Mouse (Mus musculus): Measurements from ENCODE around the gene Slc2a1. TPM values are rescaled to one million over a fixed set of nuclear protein-coding genes. Genes with fewer than 3 reads are reported as not detected.
A peak's percentile ranks its signal among the peaks of the same experiment; 100 is the strongest.

Slc2a1 gene
- polyA plus RNA-seq, 1 experiment from 2014 or later = 96.7 TPM

DNA sequence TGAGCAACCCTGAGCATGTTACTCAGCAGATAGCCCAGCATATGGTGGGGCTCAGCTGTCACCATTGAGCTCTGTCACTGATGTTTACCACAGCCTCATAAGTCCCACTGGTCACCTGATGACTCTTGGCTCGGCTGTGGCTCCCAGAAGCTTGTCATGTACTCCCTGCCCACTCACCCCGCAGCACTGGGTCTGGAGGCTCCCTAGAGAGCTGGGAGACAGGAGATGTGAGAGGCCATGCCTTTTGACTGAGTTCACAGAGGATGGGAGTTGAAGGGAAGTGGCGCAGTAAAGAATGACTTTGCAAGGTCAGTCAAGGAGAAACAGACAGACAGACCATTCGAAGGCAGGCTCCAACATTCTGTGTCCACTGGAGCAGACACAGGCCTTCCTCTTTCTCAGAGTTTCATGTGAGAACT, 10.2 kb downstream of the Slc2a1 start:
- DNase-seq (ENCODE audit: low spot score) (no peak), ATAC-seq (no peak)
- H3K4me3 ChIP-seq (ENCODE audit: low read depth, low read length) = no peak overlapping the region
- no peak overlapping the region for H3K9ac ChIP-seq (ENCODE audit: low read length)
- peaks cover 26% of the 10 kb centered on the region for H3K36me3 ChIP-seq (ENCODE audit: control insufficient read depth, insufficient read depth, low read length)
- WGBS = 66% methylated on average over 4 of the region's 4 CpGs
- H3K4me2 ChIP-seq (ENCODE audit: low read length) = no peak overlapping the region
- no peak overlapping the region for H3K27ac ChIP-seq (ENCODE audit: low read depth, low read length)
- no peaks in the 10 kb centered on the region for H3K27me3 ChIP-seq (replicated peaks; ENCODE audit: control insufficient read depth, insufficient read depth, low read length)
- no peaks in the 10 kb centered on the region for H3K4me1 ChIP-seq (ENCODE audit: control insufficient read depth, insufficient read depth, low read length)
- H3K9me3 ChIP-seq (replicated peaks; ENCODE audit: control insufficient read depth, low read length) = no peaks in the 10 kb centered on the region

DNA sequence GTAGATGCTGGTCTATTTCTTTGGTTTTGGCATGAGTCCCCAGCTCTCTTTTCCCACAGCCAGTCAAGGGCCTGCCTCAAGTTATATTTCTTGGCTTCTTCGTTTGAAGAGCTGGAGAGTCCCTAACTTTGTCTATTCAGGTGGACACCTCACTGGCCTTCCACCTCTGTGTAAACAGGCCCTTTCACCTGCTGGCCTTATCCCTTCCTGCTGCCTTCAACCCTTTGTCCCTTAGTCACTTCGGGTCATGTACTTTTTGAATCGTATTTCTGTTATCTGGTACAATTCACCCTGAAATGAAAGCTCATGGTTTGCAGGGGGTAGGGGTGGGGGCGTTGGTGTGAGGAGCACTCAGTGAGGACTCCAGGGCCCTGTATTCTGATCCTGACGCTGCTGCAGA, 10.8 kb downstream of the Slc2a1 start:
- DNase-seq (ENCODE audit: low spot score) = no peak

DNA sequence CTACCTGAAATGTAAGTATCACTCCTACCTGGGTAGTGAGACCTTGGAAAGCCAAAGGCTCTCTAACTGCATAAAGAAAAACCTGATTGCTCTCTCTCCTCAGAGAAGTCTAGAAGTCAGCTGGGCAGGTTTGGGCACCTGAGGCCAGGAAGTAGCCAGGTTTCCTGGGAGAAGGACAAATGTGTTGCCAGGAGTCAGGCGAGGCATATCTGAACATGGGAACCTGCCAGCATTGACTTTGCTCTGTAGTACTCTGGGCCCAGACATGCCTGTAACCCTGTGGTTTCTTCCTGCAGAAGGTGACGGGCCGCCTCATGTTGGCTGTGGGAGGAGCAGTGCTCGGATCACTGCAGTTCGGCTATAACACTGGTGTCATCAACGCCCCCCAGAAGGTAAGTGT, 11.6 kb downstream of the Slc2a1 start:
- Histone ChIP-seq H3K4me3 (ENCODE audit: low read depth, low read length) (no peak overlapping the region), H3K4me2 (ENCODE audit: low read length) (no peak overlapping the region), H3K9ac (ENCODE audit: low read length) (no peak overlapping the region), H3K9me3 (replicated peaks; ENCODE audit: control insufficient read depth, low read length) (no peaks in the 10 kb centered on the region), H3K27ac (ENCODE audit: low read depth, low read length) (no peak overlapping the region), H3K4me1 (ENCODE audit: control insufficient read depth, insufficient read depth, low read length) (no peaks in the 10 kb centered on the region), H3K27me3 (replicated peaks; ENCODE audit: control insufficient read depth, insufficient read depth, low read length) (no peaks in the 10 kb centered on the region), H3K36me3 (ENCODE audit: control insufficient read depth, insufficient read depth, low read length) (peaks cover 26% of the 10 kb centered on the region)
- no peak for DNase-seq (ENCODE audit: low spot score)
- no peak for ATAC-seq
- WGBS = 83% methylated on average over 6 of the region's 6 CpGs

More for the DNA sequence above, 10.8 kb downstream of the Slc2a1 start:
- Histone ChIP-seq H3K9me3 (replicated peaks; ENCODE audit: control insufficient read depth, low read length) (no peaks in the 10 kb centered on the region), H3K9ac (ENCODE audit: low read length) (no peak overlapping the region), H3K27ac (ENCODE audit: low read depth, low read length) (no peak overlapping the region), H3K27me3 (replicated peaks; ENCODE audit: control insufficient read depth, insufficient read depth, low read length) (no peaks in the 10 kb centered on the region), H3K36me3 (ENCODE audit: control insufficient read depth, insufficient read depth, low read length) (peaks cover 26% of the 10 kb centered on the region), H3K4me1 (ENCODE audit: control insufficient read depth, insufficient read depth, low read length) (no peaks in the 10 kb centered on the region), H3K4me2 (ENCODE audit: low read length) (no peak overlapping the region), H3K4me3 (ENCODE audit: low read depth, low read length) (no peak overlapping the region)
- WGBS = 80% methylated on average over 5 of the region's 5 CpGs
- no peak for ATAC-seq

DNA sequence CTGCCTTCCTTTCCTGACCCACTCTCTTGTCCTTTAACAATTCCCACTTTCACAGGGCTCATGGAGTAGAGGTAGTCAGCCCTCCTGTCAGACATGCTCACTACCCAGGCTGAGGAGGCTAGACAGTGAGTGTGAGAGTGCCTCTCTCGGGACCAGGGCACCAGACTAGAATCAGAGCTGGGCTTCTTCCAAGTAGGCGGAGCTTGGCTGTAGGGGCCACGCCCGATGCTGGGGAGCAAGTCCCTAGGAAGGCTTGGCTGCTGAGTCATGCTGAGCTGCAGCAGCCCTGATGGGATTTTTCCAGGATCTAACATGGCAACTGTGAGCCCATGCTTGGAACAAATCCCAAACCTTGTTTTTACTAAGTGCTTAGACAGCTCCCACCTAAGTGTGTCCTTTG, 12.7 kb downstream of the Slc2a1 start:
- H3K4me2 ChIP-seq (ENCODE audit: low read length) = no peak overlapping the region
- H3K9ac ChIP-seq (ENCODE audit: low read length) = no peak overlapping the region
- H3K4me1 ChIP-seq (ENCODE audit: control insufficient read depth, insufficient read depth, low read length) = no peaks in the 10 kb centered on the region
- 39% methylated on average over 4 of the region's 4 CpGs for WGBS
- H3K4me3 ChIP-seq (ENCODE audit: low read depth, low read length) = no peak overlapping the region
- H3K27me3 ChIP-seq (replicated peaks; ENCODE audit: control insufficient read depth, insufficient read depth, low read length) = no peaks in the 10 kb centered on the region
- DNase-seq (ENCODE audit: low spot score) = peak; percentile 46
- H3K27ac ChIP-seq (ENCODE audit: low read depth, low read length) = no peak overlapping the region
- no peak for ATAC-seq
- H3K9me3 ChIP-seq (replicated peaks; ENCODE audit: control insufficient read depth, low read length) = no peaks in the 10 kb centered on the region
- H3K36me3 ChIP-seq (ENCODE audit: control insufficient read depth, insufficient read depth, low read length) = peaks cover 29% of the 10 kb centered on the region

DNA sequence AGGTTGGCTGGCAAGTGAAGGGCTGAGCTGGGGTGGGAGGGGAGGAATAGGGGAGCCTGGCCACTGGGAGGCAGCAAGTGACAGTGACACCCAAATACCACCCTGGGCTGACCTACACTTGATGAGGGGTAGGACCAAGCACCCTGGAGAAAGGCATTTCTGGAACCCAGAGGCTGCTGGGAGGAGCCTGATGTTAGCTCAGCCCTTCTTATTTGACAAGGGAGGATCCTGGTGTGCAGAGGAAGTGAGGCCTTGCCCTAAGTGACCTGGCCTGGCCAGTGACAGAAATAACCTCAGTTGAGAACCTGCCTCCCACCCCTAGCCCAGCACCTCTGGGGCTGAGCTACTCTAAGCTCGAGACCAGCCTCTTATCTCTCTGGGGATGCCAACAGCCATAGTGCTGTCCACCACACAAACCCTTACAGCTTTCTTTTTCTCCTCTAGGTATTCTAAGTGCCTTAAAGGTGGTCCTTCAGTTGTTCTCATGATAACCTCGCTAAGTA, 16.3 kb downstream of the Slc2a1 start:
- H3K36me3 ChIP-seq (ENCODE audit: control insufficient read depth, insufficient read depth, low read length) = peaks cover 37% of the 10 kb centered on the region
- WGBS = 82% methylated on average over 2 of the region's 2 CpGs

DNA sequence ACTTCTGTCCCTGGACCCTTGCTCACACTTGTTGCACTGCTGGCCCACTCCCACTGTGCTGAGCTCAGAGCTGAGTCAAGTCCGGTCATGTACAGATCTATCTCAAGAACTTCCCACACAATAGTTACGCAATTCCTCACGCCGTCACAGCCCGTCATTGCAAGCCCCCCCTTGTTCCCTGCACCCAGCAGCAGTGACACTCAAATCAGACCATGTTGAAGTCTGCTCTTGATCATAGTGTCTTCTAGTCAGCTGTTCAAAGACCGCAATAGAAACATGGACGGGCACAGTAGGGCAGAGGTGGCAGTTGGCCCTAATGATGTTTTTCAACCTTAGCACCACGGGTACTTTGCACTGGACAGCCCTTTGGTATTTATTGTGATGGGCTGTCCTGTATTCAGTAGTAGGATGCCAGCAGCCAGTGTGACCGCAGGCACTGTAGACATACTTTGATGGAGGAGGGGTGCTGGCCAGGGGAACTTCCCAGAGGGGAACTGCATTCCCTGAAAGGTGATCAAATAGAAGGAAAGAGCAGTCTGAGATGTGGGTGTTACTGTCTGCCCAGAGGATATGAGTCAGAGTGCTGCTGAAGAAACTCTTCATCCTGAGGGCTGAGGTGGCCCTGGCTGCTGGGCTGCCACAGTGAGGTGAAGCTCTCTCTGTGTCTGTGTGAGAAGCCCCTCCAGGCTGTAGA, 17.2 kb downstream of the Slc2a1 start:
- ATAC-seq = no peak
- Histone ChIP-seq H3K9me3 (replicated peaks; ENCODE audit: control insufficient read depth, low read length) (no peaks in the 10 kb centered on the region), H3K4me3 (ENCODE audit: low read depth, low read length) (no peak overlapping the region), H3K4me2 (ENCODE audit: low read length) (no peak overlapping the region), H3K9ac (ENCODE audit: low read length) (no peak overlapping the region), H3K4me1 (ENCODE audit: control insufficient read depth, insufficient read depth, low read length) (no peaks in the 10 kb centered on the region), H3K36me3 (ENCODE audit: control insufficient read depth, insufficient read depth, low read length) (peaks cover 33% of the 10 kb centered on the region), H3K27me3 (replicated peaks; ENCODE audit: control insufficient read depth, insufficient read depth, low read length) (no peaks in the 10 kb centered on the region), H3K27ac (ENCODE audit: low read depth, low read length) (no peak overlapping the region)
- DNase-seq (ENCODE audit: low spot score) = no peak
- 84% methylated on average over 9 of the region's 9 CpGs for WGBS

More for the DNA sequence above, 16.3 kb downstream of the Slc2a1 start:
- no peaks in the 10 kb centered on the region for H3K27me3 ChIP-seq (replicated peaks; ENCODE audit: control insufficient read depth, insufficient read depth, low read length)
- no peaks in the 10 kb centered on the region for H3K9me3 ChIP-seq (replicated peaks; ENCODE audit: control insufficient read depth, low read length)
- DNase-seq (ENCODE audit: low spot score) (no peak), ATAC-seq (no peak)
- H3K4me3 ChIP-seq (ENCODE audit: low read depth, low read length) = no peak overlapping the region
- no peak overlapping the region for H3K27ac ChIP-seq (ENCODE audit: low read depth, low read length)
- H3K4me1 ChIP-seq (ENCODE audit: control insufficient read depth, insufficient read depth, low read length) = no peaks in the 10 kb centered on the region
- no peak overlapping the region for H3K4me2 ChIP-seq (ENCODE audit: low read length)
- no peak overlapping the region for H3K9ac ChIP-seq (ENCODE audit: low read length)

DNA sequence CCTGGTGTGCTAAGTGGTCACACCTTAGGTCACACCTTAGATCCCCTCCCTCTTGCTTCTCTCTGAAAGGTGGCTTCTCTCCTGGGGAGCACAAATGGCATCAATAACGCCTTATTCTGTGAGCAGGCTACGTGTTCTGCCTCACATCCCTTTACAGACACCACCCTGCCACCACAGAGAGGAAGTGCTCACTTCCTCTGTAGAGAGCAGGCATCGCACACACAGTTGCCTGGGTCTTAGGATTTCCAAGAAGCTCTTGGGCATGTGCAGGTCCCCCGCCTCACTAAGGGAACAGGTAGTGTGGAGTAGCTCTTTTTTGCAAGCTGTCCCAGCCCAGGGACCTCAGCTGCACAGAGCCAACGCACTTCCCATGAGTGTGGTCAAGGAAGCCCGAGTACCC, 18.7 kb downstream of the Slc2a1 start:
- ATAC-seq (no peak), DNase-seq (ENCODE audit: low spot score) (no peak)
- H3K4me1 ChIP-seq (ENCODE audit: control insufficient read depth, insufficient read depth, low read length) = no peaks in the 10 kb centered on the region
- H3K9ac ChIP-seq (ENCODE audit: low read length) = no peak overlapping the region
- 86% methylated on average over 6 of the region's 6 CpGs for WGBS
- no peaks in the 10 kb centered on the region for H3K27me3 ChIP-seq (replicated peaks; ENCODE audit: control insufficient read depth, insufficient read depth, low read length)
- H3K4me2 ChIP-seq (ENCODE audit: low read length) = no peak overlapping the region
- no peak overlapping the region for H3K27ac ChIP-seq (ENCODE audit: low read depth, low read length)
- no peak overlapping the region for H3K4me3 ChIP-seq (ENCODE audit: low read depth, low read length)
- H3K36me3 ChIP-seq (ENCODE audit: control insufficient read depth, insufficient read depth, low read length) = peaks cover 30% of the 10 kb centered on the region
- no peaks in the 10 kb centered on the region for H3K9me3 ChIP-seq (replicated peaks; ENCODE audit: control insufficient read depth, low read length)

DNA sequence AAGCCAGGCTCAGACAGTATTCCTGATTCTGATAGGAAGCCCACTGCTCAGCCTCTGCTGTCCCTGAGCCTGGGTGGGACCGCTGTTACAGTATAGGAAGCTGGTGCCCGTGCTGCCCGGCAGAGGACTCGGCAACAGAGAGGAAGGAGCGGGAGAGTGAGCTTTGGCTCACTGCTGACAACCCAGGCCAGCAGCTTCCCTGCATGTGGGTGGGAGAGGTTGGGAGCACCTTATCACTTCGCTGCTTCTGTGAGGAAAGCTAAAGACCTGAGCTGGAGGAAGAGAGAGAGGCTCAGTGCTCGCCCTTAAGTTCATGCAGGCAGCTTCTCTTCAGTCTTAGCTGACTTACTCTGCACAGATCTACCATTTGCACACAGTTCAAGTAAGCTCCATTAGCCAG, 20.0 kb downstream of the Slc2a1 start:
- no peaks in the 10 kb centered on the region for H3K4me1 ChIP-seq (ENCODE audit: control insufficient read depth, insufficient read depth, low read length)
- 81% methylated on average over 7 of the region's 7 CpGs for WGBS
- ATAC-seq = no peak

DNA sequence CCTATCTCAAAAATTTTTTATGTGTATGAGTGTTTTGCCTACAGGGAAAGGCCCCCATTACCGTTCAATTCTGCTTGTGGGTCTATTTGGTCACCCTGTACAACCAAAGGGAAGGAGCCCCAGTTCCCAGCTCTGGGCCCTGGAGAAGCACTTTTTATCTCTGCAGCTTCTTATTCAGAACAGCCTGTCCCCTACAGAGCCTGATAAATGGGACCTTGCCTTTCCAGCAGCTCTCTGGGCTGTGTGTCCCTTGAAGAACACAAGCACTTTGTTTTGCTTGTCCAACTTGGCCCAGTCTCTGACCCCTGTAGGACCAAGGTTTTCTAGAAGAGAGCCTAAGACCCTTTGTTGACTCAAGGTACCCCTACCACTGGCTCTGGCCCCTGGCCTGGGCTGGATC, 20.6 kb downstream of the Slc2a1 start:
- Histone ChIP-seq H3K4me2 (ENCODE audit: low read length) (no peak overlapping the region), H3K36me3 (ENCODE audit: control insufficient read depth, insufficient read depth, low read length) (peaks cover 43% of the 10 kb centered on the region), H3K4me3 (ENCODE audit: low read depth, low read length) (no peak overlapping the region), H3K9me3 (replicated peaks; ENCODE audit: control insufficient read depth, low read length) (no peaks in the 10 kb centered on the region), H3K4me1 (ENCODE audit: control insufficient read depth, insufficient read depth, low read length) (no peaks in the 10 kb centered on the region), H3K27me3 (replicated peaks; ENCODE audit: control insufficient read depth, insufficient read depth, low read length) (no peaks in the 10 kb centered on the region), H3K9ac (ENCODE audit: low read length) (no peak overlapping the region), H3K27ac (ENCODE audit: low read depth, low read length) (no peak overlapping the region)
- 82% methylated on average over 1 of the region's 1 CpGs for WGBS
- ATAC-seq = no peak
- no peak for DNase-seq (ENCODE audit: low spot score)

More for the DNA sequence above, 20.0 kb downstream of the Slc2a1 start:
- H3K27ac ChIP-seq (ENCODE audit: low read depth, low read length) = no peak overlapping the region
- H3K4me3 ChIP-seq (ENCODE audit: low read depth, low read length) = no peak overlapping the region
- no peaks in the 10 kb centered on the region for H3K9me3 ChIP-seq (replicated peaks; ENCODE audit: control insufficient read depth, low read length)
- H3K9ac ChIP-seq (ENCODE audit: low read length) = no peak overlapping the region
- DNase-seq (ENCODE audit: low spot score) = no peak
- no peaks in the 10 kb centered on the region for H3K27me3 ChIP-seq (replicated peaks; ENCODE audit: control insufficient read depth, insufficient read depth, low read length)
- no peak overlapping the region for H3K4me2 ChIP-seq (ENCODE audit: low read length)
- peaks cover 38% of the 10 kb centered on the region for H3K36me3 ChIP-seq (ENCODE audit: control insufficient read depth, insufficient read depth, low read length)

Data from forebrain, embryonic 14.5 days (tissue).